Mouse (Mus musculus): ENCODE measurements around the gene E330021D16Rik.

Gene E330021D16Rik

GRCm38 (mm10) chr6:136425956-136426355 is 10.6 kb upstream of the E330021D16Rik start:
- in situ Hi-C loops (cut with MboI; ENCODE audit: low pct_unique_long_range_greater_than_20kb in 1 of 2, low sequenced_read_pairs in 2 of 2, unreplicated experiment in 1 of 2) = loop anchor here in 1 of 2 experiments (5.0 kb wide), 1 partner anchor 131 kb away; no protein-coding TSS in a partner anchor

DNA sequence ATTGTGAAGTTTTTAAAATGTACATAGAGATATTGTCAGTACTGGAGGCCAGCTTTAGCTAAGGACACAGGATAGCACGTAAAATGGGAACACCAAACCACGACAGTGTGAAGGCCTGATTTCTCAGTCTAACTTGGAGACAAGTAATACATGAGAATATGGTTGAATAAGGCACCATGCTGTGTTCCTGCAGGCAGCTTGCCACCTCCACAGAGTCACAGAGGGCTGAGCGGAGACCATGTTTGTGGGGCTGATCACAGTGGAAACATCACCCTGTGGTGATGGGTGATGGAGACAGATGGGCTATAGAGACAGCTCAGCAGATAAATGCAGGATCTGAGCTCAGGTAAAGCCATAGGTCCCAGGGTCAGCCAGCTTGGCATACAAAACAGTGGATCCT is 8.8 kb upstream of the E330021D16Rik start:
- in situ Hi-C loops (cut with MboI; ENCODE audit: low pct_unique_long_range_greater_than_20kb in 1 of 2, low sequenced_read_pairs in 2 of 2, unreplicated experiment in 1 of 2) = loop anchor here in 1 of 2 experiments (5.0 kb wide), 1 partner anchor 138 kb away; no protein-coding TSS in a partner anchor

DNA sequence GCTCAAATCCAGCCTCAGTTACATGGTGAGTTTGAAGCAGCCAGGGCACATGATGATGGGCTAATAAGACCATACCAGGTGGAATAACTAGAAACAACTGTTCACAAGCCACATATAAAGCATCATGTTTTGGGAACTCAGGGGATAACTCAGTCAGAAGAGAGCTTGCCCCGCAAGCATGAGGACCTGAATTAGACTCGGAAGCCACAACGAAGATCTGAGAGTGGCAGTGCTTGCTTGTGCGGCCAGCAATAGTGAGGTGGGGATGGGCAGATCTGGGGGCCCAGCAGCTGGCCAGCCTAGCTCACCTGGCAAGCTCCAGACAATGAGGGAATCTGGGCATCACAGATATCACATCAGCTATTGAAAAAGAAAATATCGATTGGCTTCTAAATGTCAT is 7.8 kb upstream of the E330021D16Rik start:
- in situ Hi-C loops (cut with MboI; ENCODE audit: low pct_unique_long_range_greater_than_20kb in 1 of 2, low sequenced_read_pairs in 2 of 2, unreplicated experiment in 1 of 2) = loop anchor here in 1 of 2 experiments (5.0 kb wide), 1 partner anchor 139 kb away; no protein-coding TSS in a partner anchor

- in situ Hi-C loops (cut with MboI; ENCODE audit: low pct_unique_long_range_greater_than_20kb in 1 of 2, low sequenced_read_pairs in 2 of 2, unreplicated experiment in 1 of 2) = loop anchor here in 1 of 2 experiments (5.0 kb wide), 1 partner anchor 140 kb away; no protein-coding TSS in a partner anchor
Measured at GRCm38 (mm10) chr6:136422084-136422853, 6.9 kb upstream of the E330021D16Rik start.

GRCm38 (mm10) chr6:136421059-136421458 is 5.7 kb upstream of the E330021D16Rik start:
- in situ Hi-C loops (cut with MboI; ENCODE audit: low pct_unique_long_range_greater_than_20kb in 1 of 2, low sequenced_read_pairs in 2 of 2, unreplicated experiment in 1 of 2) = loop anchor here in 1 of 2 experiments (5.0 kb wide), 1 partner anchor 141 kb away; no protein-coding TSS in a partner anchor

DNA sequence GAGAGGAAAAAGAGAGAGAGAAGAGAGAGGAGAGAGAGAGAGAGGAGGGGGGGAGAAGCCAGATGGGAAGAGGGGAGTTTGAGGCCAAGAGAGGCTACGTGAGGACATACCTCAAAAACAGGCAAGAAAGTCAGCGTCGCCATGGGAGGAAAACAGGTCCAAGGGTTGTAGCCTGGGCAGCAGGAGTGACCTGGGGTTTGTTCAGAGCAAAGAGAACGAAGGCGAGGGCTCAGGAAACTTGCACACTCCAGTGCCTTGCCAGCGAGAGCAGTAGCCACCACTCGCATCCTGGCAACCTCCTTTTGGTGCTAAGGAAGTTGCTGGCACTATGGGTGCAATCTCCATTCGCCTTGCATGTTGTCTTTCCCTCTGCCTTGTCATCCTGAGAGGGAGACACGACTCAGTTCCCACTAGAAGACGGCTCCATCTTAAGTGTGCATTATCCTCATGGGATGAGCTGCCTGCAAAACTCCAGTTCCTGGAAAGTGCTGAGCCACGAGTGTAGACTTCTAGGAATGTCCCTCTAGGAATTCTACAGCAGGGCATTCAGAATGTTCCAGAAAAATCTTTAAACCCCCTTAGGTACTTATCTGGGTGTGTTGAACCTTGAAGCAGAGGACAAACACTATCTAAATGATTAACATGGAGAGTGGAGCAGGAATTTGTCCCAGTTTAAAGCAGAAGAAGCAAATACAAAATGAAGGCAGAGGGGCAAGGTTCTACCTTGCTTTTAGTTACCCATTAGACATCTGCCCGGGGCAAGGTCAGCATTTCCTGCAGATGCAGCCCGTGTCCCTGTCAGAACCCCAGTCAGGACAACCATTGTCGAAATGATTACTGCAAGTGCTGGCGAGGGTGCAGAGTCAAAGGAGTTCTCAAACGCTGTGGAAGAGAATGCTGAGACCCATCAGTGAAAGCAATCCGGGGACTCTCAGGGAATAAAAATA is 3.8 kb upstream of the E330021D16Rik start:
- in situ Hi-C loops (cut with MboI; ENCODE audit: low pct_unique_long_range_greater_than_20kb in 1 of 2, low sequenced_read_pairs in 2 of 2, unreplicated experiment in 1 of 2) = no loop called here

DNA sequence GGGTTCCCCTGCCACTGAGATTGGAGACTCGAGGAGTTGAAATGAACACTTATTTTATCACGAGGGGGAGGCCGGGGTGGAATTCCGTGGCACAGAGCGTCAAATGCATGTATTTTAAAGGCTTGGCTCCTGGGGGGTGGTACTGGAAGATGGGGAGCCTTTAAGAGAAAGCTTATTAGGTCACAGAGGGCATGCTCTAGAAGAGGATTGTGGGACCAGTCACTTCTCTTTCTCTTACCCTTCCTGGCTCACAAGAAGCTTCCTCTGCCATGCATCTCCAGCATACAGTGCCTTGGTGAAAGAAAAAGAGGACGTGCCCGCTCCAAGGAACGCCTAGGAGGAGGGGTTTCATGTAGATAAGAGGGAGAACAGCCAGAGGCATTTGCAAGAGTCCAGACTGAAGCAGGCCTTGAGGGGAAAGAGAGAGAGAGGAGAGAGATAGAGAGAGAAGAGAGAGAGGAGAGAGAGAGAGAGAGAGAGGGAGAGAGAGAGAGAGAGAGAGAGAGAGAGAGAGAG is 3.0 kb upstream of the E330021D16Rik start:
- in situ Hi-C loops (cut with MboI; ENCODE audit: low pct_unique_long_range_greater_than_20kb in 1 of 2, low sequenced_read_pairs in 2 of 2, unreplicated experiment in 1 of 2) = no loop called here

DNA sequence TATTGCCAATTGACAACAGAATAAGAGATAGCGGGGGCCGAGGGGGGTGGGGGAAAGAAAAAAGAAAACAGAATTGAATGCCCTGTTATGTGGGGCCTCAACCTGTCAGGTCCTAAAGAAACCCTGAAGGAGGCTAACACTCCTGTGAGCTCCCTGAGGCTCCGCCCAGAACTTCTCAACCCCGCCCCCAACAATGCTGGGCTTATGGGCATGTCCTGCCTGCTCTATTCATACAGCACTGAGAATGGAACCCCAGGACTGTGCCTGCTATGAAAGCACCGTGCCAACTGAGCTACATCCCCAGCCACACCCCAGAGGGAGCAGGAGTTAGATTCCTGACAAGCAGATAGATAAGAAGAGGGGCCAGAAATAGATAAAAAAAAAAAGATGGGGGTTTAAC is 2.5 kb upstream of the E330021D16Rik start:
- in situ Hi-C loops (cut with MboI; ENCODE audit: low pct_unique_long_range_greater_than_20kb in 1 of 2, low sequenced_read_pairs in 2 of 2, unreplicated experiment in 1 of 2) = no loop called here

GRCm38 (mm10) chr6:136413856-136414362 is 1.5 kb downstream of the E330021D16Rik start:
- in situ Hi-C loops (cut with MboI; ENCODE audit: low pct_unique_long_range_greater_than_20kb in 1 of 2, low sequenced_read_pairs in 2 of 2, unreplicated experiment in 1 of 2) = no loop called here

DNA sequence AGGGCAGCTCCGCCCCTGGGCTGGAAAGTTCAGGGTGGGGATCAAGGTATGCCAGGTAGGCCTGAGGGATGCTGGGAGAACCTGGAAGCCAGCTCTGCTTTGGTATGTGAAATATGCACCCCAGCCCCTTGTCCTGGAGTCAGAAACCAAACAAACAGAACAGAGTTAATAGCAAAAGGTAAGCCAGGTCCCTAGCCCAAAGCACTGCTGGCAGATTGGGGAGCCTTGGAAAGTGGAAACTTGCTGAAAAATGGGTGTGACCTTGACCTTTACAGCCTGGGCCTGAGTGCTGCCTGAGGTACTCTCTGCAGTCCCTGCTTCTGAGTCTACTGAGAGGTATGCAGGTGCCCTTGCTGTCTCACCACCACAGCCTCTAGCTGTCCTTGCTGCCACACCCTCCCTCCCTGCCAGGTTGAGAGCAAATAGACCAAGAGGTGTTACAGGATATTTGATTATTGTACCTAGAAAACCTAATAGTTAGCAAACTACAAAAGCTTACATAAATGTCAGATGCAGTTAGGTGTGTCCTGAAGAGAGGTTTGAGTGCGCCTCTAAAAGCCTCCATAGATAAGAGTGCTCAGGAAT is 7.7 kb downstream of the E330021D16Rik start:
- in situ Hi-C loops (cut with MboI; ENCODE audit: low pct_unique_long_range_greater_than_20kb in 1 of 2, low sequenced_read_pairs in 2 of 2, unreplicated experiment in 1 of 2) = loop anchor here (5.0 kb wide), 1 partner anchor 80 kb away; the partner anchor contains the start of gene Gm8994 (in 2 of the 2)

DNA sequence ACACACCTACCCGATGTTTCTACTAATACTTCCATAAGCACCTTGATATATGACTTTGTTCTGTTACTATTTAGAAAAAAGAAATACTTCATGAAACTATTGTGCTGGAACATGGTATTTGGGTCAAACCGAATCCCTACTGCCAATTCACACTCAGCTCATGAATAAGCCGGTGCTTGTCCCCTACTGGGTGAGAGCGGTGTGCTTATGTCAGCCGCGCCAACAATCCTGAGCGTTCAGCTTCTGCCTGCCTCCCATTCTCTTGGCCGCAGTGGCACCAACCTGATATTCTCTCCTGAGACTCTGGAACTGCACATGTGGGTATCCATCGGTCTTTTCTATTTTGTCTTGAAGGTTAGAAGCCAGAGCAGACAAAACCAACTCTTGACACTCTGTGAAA is 18.5 kb downstream of the E330021D16Rik start:
- in situ Hi-C loops (cut with MboI; ENCODE audit: low pct_unique_long_range_greater_than_20kb in 1 of 2, low sequenced_read_pairs in 2 of 2, unreplicated experiment in 1 of 2) = no loop called here

DNA sequence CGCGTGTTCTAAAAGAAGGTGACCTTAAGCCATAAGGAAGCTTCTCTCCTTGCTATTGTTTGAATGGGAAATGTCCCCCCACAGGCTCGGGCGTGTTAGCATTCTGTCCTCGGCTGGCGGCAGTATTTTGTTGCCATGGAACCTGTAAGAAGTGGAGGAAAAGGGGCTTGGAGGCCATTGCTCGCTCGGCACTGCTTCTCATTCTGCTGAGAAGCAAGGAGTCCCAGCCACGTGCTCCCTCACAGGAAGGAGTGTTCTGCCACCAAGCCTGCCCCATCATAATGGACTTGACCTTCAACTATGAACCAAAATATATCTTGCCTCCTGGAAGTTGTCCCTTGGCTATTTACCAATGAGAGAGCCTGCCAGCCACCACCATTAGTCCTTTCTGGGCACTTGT is 25.1 kb downstream of the E330021D16Rik start:
- in situ Hi-C loops (cut with MboI; ENCODE audit: low pct_unique_long_range_greater_than_20kb in 1 of 2, low sequenced_read_pairs in 2 of 2, unreplicated experiment in 1 of 2) = no loop called here

DNA sequence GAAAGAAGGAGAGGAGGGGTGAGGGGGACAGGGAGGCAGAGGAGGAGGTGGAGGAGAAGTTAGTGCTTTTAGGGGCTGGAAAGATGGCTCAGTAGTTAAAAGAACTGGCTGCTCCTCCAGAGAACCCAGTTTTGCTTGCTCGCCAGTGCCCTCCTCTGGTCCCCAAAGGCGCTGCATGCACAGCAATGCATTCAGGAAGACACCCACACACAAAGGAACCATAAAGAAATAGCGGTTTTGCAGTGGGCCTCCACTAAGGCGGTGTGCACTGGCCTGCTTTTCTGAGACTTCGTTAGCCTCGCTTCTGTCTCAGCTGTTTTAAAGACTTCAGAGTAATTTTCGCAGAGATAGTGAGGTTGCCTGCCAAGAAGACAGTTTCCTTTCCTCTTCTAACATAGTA is 30.1 kb downstream of the E330021D16Rik start:
- in situ Hi-C loops (cut with MboI; ENCODE audit: low pct_unique_long_range_greater_than_20kb in 1 of 2, low sequenced_read_pairs in 2 of 2, unreplicated experiment in 1 of 2) = no loop called here

DNA sequence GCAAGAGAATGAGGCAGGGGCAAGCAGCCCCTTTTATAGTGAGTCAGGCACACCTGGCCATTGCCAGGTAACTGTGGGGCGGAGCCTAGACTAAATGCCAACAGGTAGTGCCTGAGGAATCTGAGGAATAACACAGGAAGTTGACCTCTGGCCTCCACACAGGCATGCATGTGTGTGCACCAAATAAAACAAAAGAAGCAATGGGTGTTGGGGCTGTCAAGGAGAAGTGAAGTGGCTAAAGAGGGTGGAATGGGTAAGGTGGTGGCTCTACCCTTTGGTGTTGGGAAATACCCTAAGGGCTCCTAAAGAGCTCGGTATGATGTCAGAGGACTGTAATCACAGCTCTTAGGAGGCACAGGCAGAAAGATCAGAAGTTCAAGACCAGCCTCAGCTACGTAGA is 32.2 kb downstream of the E330021D16Rik start:
- in situ Hi-C loops (cut with MboI; ENCODE audit: low pct_unique_long_range_greater_than_20kb in 1 of 2, low sequenced_read_pairs in 2 of 2, unreplicated experiment in 1 of 2) = no loop called here

- in situ Hi-C loops (cut with MboI; ENCODE audit: low pct_unique_long_range_greater_than_20kb in 1 of 2, low sequenced_read_pairs in 2 of 2, unreplicated experiment in 1 of 2) = no loop called here
Measured at GRCm38 (mm10) chr6:136376097-136376496, 39.3 kb downstream of the E330021D16Rik start.

- in situ Hi-C loops (cut with MboI; ENCODE audit: low pct_unique_long_range_greater_than_20kb in 1 of 2, low sequenced_read_pairs in 2 of 2, unreplicated experiment in 1 of 2) = no loop called here
Measured at GRCm38 (mm10) chr6:136364430-136365098, 50.8 kb downstream of the E330021D16Rik start.

- in situ Hi-C loops (cut with MboI; ENCODE audit: low pct_unique_long_range_greater_than_20kb in 1 of 2, low sequenced_read_pairs in 2 of 2, unreplicated experiment in 1 of 2) = no loop called here
Measured at GRCm38 (mm10) chr6:136364008-136364407, 51.4 kb downstream of the E330021D16Rik start.

DNA sequence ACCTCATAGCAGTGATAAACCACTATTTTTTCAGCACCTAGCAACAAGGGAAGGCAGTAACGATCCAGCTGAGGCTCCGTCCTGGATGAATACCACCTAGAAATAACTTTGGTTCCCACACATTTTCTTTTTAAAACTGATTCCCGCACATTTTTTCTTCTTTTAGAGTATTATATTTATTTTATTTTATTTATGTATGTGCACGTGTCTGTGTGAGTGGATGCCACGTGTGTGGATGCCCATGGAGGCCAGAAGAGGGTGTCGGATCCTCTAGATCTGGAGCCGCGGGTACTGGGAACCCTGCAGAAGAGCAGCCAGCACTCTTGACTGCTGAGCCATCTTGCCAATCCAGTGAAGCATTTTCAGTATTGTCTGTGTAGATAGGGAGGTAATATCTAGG is 52.1 kb downstream of the E330021D16Rik start:
- in situ Hi-C loops (cut with MboI; ENCODE audit: low pct_unique_long_range_greater_than_20kb in 1 of 2, low sequenced_read_pairs in 2 of 2, unreplicated experiment in 1 of 2) = no loop called here
